9 mouse cellular contexts compared by ENCODE assay signal in genomic region chr8:94152513-94153300, GRCm38 (mm10). TPM values are rescaled to one million over a fixed set of nuclear protein-coding genes. Genes with fewer than 3 reads are reported as not detected.
DNase-seq lines count a peak whose midpoint lies in the region; ATAC-seq lines count a peak whose summit lies in the region.
"Had no signal": no experiment of that assay in that cellular context is flagged by ENCODE, and none has a peak within 500 bp of the region (broad histone marks: within the 10 kb centered on the region; RNA-seq: fewer than 3 reads in every experiment).

Mt3 (plus strand) TSS chr8:94152607.

- peak within 1 kb of the TSS; percentile 49 for H3K4me3 ChIP-seq in forebrain, embryonic 15.5 days
- H3K4me3 ChIP-seq: erythroblast, embryonic 14.5 days had no signal

- intact Hi-C loops in heart, postnatal 25 days (cut with DNase I) = loop anchor here (5.0 kb wide), 1 partner anchor 50 kb away; no protein-coding TSS in a partner anchor

- H3K4me2 ChIP-seq in forebrain, embryonic 15.5 days (replicated peaks) = peak within 1 kb of the TSS; percentile 84

- H3K9ac ChIP-seq in forebrain, embryonic 15.5 days (replicated peaks) = peak within 1 kb of the TSS; percentile 52

- peak; percentile 86 for DNase-seq in MN1 (ENCODE audit: low spot score)
- peak; percentile 89 for DNase-seq in cerebellum, adult 11-12 months
- peak; percentile 6 for DNase-seq in heart, postnatal 25 days (ENCODE audit: low spot score)
- DNase-seq in layer of hippocampus, postnatal 10 days (ENCODE audit: low spot score in 2 of 2) = peak; percentile 83 to 90
- DNase-seq in lung, postnatal 14 days = peak; percentile 35
- peak; percentile 88 for DNase-seq in right cerebral cortex, postnatal 25 days
- no peak for DNase-seq in T-cell, adult 2 months (ENCODE audit: low spot score)

- 2% methylated on average over 29 of the region's 29 CpGs for WGBS in forebrain, embryonic 15.5 days

- peaks cover 26% of the 10 kb centered on the region for H3K4me1 ChIP-seq in forebrain, embryonic 15.5 days

- peak within 1 kb of the TSS; percentile 83 for H3K27ac ChIP-seq in forebrain, embryonic 15.5 days (replicated peaks)

- no peaks in the 10 kb centered on the region for H3K9me3 ChIP-seq in forebrain, embryonic 15.5 days

- H3K27me3 ChIP-seq in forebrain, embryonic 15.5 days = no peaks in the 10 kb centered on the region

- no peaks in the 10 kb centered on the region for H3K36me3 ChIP-seq in forebrain, embryonic 15.5 days

- peak; percentile 89 for ATAC-seq in forebrain, embryonic 15.5 days (replicated peaks)

RNA-seq across cellular contexts. Expression of gene Mt3, which starts in this region (rescaled TPM):
- polyA plus RNA-seq in forebrain, embryonic 15.5 days (2015; fragmentation: Nextera tagmentation; extraction: Ambion mirVana) = 249 and 258 TPM in 2 replicates
- 1 to 10 TPM; 3.2 to 5.6 TPM for total RNA-seq in heart, postnatal 25 days (2021)
- 100 to 1,000 TPM; 758 to 903 TPM for total RNA-seq in layer of hippocampus, postnatal 10 days (2021)
- polyA plus RNA-seq: erythroblast, embryonic 14.5 days had no signal

Comparison
In these comparisons a context has a peak if more than half of its experiments do, and no peak if none do; other contexts are left out.
1. RNA of gene Mt3 (total RNA-seq): 758 to 903 TPM in layer of hippocampus, postnatal 10 days; 3.2 to 5.6 TPM in heart, postnatal 25 days; every median in the first group is over 100 times any median in the second.